Mouse (Mus musculus) colon, adult 2 months (tissue): ENCODE results near the gene BC005537. TPM values are rescaled to one million over a fixed set of nuclear protein-coding genes. Genes with fewer than 3 reads are reported as not detected.

Experiments
- polyA plus RNA-seq: library from polyadenylated mRNA; depleted of rRNA; stranded (reverse); fragments of >200 nt; gene quantifications from 2 replicates; pipeline ENCODE4 v1.2.3, GENCODE M21; 2012; rRNA removed

The BC005537 gene
- polyA plus RNA-seq: 20.8 and 23.1 TPM in 2 replicates

GRCm38 (mm10) chr13:24801308-24801921, at the start of gene BC005537:
BC005537 (plus strand) TSS chr13:24801657.

GRCm38 (mm10) chr13:24761403-24762227, 39.8 kb upstream of the BC005537 start, which contains the start of gene Gmnn:
Gmnn (minus strand) TSS chr13:24761923.

GRCm38 (mm10) chr13:24831353-24832130, 30.1 kb downstream of the BC005537 start, which contains the start of the genes Acot13 and Tdp2:
Acot13 (minus strand) TSS chr13:24831540.
Tdp2 (plus strand) TSS chr13:24831679.

GRCm38 (mm10) chr13:24844983-24845955, 43.8 kb downstream of the BC005537 start, which contains the start of gene D130043K22Rik:
D130043K22Rik (plus strand) TSS chr13:24845135.

Other genes starting within 250 kb of the BC005537 start
- 1.3 and 2.2 TPM in 2 replicates for gene Ripor2, start 219.5 kb upstream of the BC005537 start, polyA plus RNA-seq
- not detected in 2 replicates for gene Armh2, start 60.4 kb upstream of the BC005537 start, polyA plus RNA-seq
- gene Gmnn, start 39.7 kb upstream of the BC005537 start, polyA plus RNA-seq: 3.0 and 3.5 TPM in 2 replicates
- 33.6 and 56.4 TPM in 2 replicates for gene Acot13, start 29.9 kb downstream of the BC005537 start, polyA plus RNA-seq
- 13.6 and 27.2 TPM in 2 replicates for gene Tdp2, start 30.0 kb downstream of the BC005537 start, polyA plus RNA-seq
- gene D130043K22Rik, start 43.5 kb downstream of the BC005537 start, polyA plus RNA-seq: 0.29 and 0.40 TPM in 2 replicates
- 5.6 and 6.9 TPM in 2 replicates for gene Aldh5a1, start 136.0 kb downstream of the BC005537 start, polyA plus RNA-seq
- gene Gpld1, start 141.5 kb downstream of the BC005537 start, polyA plus RNA-seq: 2.4 and 2.9 TPM in 2 replicates
- gene Mrs2, start 218.7 kb downstream of the BC005537 start, polyA plus RNA-seq: 29.4 and 37.4 TPM in 2 replicates